Mouse (Mus musculus): ENCODE measurements around the gene Gsta1. TPM values are rescaled to one million over a fixed set of nuclear protein-coding genes. Genes with fewer than 3 reads are reported as not detected.

Gene Gsta1
- polyA plus RNA-seq, 1 experiment from 2014 or later: not detected

DNA sequence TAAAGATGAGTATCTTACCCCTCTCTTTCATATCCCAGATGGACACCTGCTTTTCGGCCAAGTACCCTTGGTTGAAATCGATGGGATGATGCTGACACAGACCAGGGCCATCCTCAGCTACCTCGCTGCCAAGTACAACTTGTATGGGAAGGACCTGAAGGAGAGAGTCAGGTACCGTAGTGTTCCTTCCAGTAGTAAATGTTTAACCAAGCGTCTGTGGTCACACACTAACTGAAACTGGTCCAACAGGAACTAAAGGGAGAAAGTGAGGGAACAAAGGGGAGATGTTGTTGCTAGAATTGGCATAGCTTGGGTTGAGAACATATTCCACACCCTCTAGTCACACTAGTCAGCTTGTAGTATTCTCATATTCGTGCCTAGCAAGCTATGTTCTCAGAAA is 26.3 kb upstream of the Gsta1 start:
- no peak for DNase-seq (ENCODE audit: low spot score)

DNA sequence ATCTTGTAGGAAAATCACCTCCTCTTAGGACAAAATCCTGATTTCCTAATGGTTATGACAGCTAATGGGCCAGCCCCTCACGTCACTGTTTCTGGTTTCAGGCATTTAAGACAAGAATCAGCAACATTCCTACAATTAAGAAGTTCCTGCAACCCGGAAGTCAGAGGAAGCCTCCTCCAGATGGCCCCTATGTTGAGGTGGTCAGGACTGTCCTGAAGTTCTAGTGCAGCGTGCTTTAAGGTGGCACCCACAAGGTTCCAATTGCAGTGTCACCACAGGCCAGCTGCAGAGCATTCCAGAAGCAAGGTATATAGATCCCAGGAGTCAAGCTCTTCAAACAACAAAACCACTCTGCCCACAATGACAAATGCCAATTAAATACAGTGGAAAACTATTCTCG is 21.5 kb upstream of the Gsta1 start:
- H3K4me3 ChIP-seq (replicated peaks; ENCODE audit: low read length): no peak overlapping the region
- no peak overlapping the region for H3K4me2 ChIP-seq (replicated peaks)
- no peaks in the 10 kb centered on the region for H3K27me3 ChIP-seq (ENCODE audit: control insufficient read depth, insufficient read depth, low read length)
- H3K36me3 ChIP-seq (replicated peaks; ENCODE audit: control insufficient read depth, insufficient read depth): no peaks in the 10 kb centered on the region
- ATAC-seq (ENCODE audit: low FRiP score): no peak
- no peak for DNase-seq (ENCODE audit: low spot score)
- 85% methylated on average over 4 of the region's 4 CpGs for WGBS
- no peaks in the 10 kb centered on the region for H3K4me1 ChIP-seq (replicated peaks; ENCODE audit: control insufficient read depth, insufficient read depth, low read length)
- H3K9me3 ChIP-seq (ENCODE audit: control insufficient read depth, low read length): no peaks in the 10 kb centered on the region
- H3K27ac ChIP-seq: no peak overlapping the region
- no peak overlapping the region for H3K9ac ChIP-seq

More for the DNA sequence above, 26.3 kb upstream of the Gsta1 start:
- Histone ChIP-seq H3K4me2 (replicated peaks) (no peak overlapping the region), H3K36me3 (replicated peaks; ENCODE audit: control insufficient read depth, insufficient read depth) (no peaks in the 10 kb centered on the region), H3K9ac (no peak overlapping the region), H3K27me3 (ENCODE audit: control insufficient read depth, insufficient read depth, low read length) (no peaks in the 10 kb centered on the region), H3K27ac (no peak overlapping the region), H3K4me1 (replicated peaks; ENCODE audit: control insufficient read depth, insufficient read depth, low read length) (no peaks in the 10 kb centered on the region), H3K4me3 (replicated peaks; ENCODE audit: low read length) (no peak overlapping the region), H3K9me3 (ENCODE audit: control insufficient read depth, low read length) (no peaks in the 10 kb centered on the region)
- 89% methylated on average over 6 of the region's 6 CpGs for WGBS
- no peak for ATAC-seq (ENCODE audit: low FRiP score)

DNA sequence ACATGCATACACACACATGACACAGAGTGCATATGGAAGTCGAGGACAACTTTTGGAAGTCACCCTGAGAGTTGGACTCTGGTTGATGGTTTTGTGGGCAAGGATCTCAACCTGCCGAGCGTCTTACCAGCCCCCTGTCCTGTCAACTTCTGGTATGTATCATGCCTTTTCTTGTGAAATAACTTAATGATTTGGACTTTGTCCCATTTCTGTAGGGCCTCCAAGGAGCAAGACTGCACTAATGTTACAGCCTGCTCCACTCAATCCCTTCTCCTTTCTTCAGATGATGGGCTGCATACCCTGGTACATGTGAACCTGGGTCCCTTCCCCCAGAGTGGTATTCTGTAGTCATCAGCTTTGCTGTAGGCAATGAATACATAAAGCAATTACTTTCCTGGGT is 20.4 kb upstream of the Gsta1 start:
- no peak for DNase-seq (ENCODE audit: low spot score)
- 91% methylated on average over 3 of the region's 3 CpGs for WGBS
- Histone ChIP-seq H3K9ac (no peak overlapping the region), H3K27ac (no peak overlapping the region), H3K9me3 (ENCODE audit: control insufficient read depth, low read length) (no peaks in the 10 kb centered on the region), H3K36me3 (replicated peaks; ENCODE audit: control insufficient read depth, insufficient read depth) (no peaks in the 10 kb centered on the region), H3K4me1 (replicated peaks; ENCODE audit: control insufficient read depth, insufficient read depth, low read length) (no peaks in the 10 kb centered on the region), H3K4me3 (replicated peaks; ENCODE audit: low read length) (no peak overlapping the region), H3K27me3 (ENCODE audit: control insufficient read depth, insufficient read depth, low read length) (no peaks in the 10 kb centered on the region), H3K4me2 (replicated peaks) (no peak overlapping the region)
- ATAC-seq (ENCODE audit: low FRiP score): no peak

DNA sequence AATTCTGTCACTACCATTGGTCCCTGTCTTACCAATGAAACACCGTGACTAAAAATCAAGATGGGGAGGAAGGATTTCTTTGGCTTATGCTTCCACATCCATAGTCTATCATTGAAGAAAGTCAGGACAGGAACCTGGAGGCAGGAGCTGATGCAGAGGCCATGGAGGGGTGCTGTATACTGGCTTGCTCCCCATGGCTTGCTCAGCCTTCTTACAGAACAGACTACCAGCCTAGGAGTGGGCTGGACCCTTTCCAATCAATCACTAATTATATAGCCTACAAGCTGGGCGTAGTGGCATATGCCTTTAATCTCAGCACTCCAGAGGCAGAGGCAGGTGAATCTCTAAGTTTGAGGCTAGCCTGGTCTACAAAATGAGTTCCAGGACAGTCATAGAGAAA is 19.6 kb upstream of the Gsta1 start:
- Histone ChIP-seq H3K4me3 (replicated peaks; ENCODE audit: low read length) (no peak overlapping the region), H3K4me2 (replicated peaks) (no peak overlapping the region), H3K9me3 (ENCODE audit: control insufficient read depth, low read length) (no peaks in the 10 kb centered on the region)

DNA sequence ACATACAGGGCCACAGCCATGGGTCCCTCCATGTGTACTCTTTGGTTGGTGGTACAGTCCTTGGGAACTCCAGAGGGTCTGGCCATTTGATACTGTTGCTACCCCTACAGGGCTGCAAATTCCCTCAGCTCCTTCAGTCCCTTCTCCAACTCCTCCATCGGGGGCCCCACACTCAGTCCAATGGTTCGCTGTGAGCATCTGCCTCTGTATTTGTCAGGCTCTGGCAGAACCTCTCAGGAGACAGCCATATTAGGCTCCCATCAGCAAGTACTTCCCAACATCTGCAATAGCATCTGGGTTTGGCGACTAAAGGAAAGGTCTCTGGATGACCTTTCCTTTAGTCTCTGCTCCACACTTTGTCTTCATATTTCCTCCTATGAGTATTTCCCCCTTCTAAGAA is 18.9 kb upstream of the Gsta1 start:
- Histone ChIP-seq H3K27ac (no peak overlapping the region), H3K27me3 (ENCODE audit: control insufficient read depth, insufficient read depth, low read length) (no peaks in the 10 kb centered on the region), H3K36me3 (replicated peaks; ENCODE audit: control insufficient read depth, insufficient read depth) (no peaks in the 10 kb centered on the region), H3K9me3 (ENCODE audit: control insufficient read depth, low read length) (no peaks in the 10 kb centered on the region), H3K4me2 (replicated peaks) (no peak overlapping the region), H3K4me3 (replicated peaks; ENCODE audit: low read length) (no peak overlapping the region), H3K9ac (no peak overlapping the region), H3K4me1 (replicated peaks; ENCODE audit: control insufficient read depth, insufficient read depth, low read length) (no peaks in the 10 kb centered on the region)
- 95% methylated on average over 3 of the region's 3 CpGs for whole genome bisulfite sequencing
- DNase-seq (ENCODE audit: low spot score): no peak
- ATAC-seq (ENCODE audit: low FRiP score): no peak

More for the DNA sequence above, 19.6 kb upstream of the Gsta1 start:
- Histone ChIP-seq H3K36me3 (replicated peaks; ENCODE audit: control insufficient read depth, insufficient read depth) (no peaks in the 10 kb centered on the region), H3K9ac (no peak overlapping the region), H3K27me3 (ENCODE audit: control insufficient read depth, insufficient read depth, low read length) (no peaks in the 10 kb centered on the region), H3K27ac (no peak overlapping the region), H3K4me1 (replicated peaks; ENCODE audit: control insufficient read depth, insufficient read depth, low read length) (no peaks in the 10 kb centered on the region)
- DNase-seq (ENCODE audit: low spot score): no peak
- whole genome bisulfite sequencing: 96% methylated on average over 2 of the region's 2 CpGs
- ATAC-seq (ENCODE audit: low FRiP score): no peak

DNA sequence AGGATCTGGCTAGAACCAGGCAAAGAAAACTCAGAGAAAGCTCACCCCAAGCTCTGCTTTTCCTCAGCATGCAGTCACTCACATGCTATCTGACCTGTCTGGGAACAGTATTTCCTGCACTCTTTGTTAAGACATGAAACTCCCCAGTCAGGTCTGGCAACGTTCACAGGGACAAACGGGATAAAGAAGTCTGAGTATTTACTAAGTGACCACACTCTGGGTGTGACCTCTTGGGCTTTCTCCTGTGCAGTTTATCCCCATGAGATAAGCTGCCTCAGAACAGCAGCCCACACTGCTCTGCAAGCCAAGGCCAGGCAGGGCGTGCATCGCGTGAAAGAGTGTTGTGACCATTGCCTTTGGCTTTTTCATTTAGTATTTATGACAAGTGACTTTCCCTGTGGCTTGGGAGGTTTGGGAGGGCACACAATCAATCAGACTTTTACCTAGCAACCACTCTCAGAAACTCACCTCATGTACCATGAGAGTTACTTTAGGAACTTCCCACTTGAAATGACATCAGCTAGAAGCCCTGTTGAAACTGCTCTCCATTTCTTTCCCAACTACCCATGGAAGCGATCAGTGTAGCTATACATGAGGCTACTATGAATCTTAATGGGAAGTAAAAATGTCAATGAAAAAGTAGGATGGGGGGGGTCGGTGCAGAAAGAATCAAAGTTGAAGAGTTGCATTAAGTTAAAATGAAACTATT is 18.0 kb upstream of the Gsta1 start:
- DNase-seq (ENCODE audit: low spot score) (no peak), ATAC-seq (ENCODE audit: low FRiP score) (no peak)
- no peaks in the 10 kb centered on the region for H3K27me3 ChIP-seq (ENCODE audit: control insufficient read depth, insufficient read depth, low read length)
- H3K4me3 ChIP-seq (replicated peaks; ENCODE audit: low read length): no peak overlapping the region
- H3K9me3 ChIP-seq (ENCODE audit: control insufficient read depth, low read length): no peaks in the 10 kb centered on the region
- no peaks in the 10 kb centered on the region for H3K36me3 ChIP-seq (replicated peaks; ENCODE audit: control insufficient read depth, insufficient read depth)
- H3K4me1 ChIP-seq (replicated peaks; ENCODE audit: control insufficient read depth, insufficient read depth, low read length): no peaks in the 10 kb centered on the region
- no peak overlapping the region for H3K4me2 ChIP-seq (replicated peaks)
- H3K9ac ChIP-seq: no peak overlapping the region
- 87% methylated on average over 7 of the region's 7 CpGs for WGBS
- H3K27ac ChIP-seq: no peak overlapping the region

DNA sequence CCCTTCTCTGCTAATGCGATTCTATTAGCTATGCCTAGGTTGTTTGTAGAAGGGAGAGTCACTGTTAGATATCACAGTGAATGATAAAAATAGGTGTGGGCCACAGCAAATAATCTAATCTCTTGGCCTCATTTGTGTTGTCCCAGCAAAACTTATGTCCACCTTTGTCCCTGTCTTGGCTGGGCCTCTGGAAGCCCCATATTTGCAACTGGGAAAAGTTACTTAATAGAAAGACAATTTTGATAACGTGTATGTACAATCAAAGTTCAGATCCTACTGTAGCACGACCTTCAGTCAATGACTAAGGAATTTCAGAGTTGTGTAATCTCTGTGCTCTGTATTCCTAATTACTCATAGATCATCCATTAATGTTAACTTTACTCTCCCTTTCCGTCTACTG is 13.4 kb upstream of the Gsta1 start:
- DNase-seq (ENCODE audit: low spot score) (no peak), ATAC-seq (ENCODE audit: low FRiP score) (no peak)
- Histone ChIP-seq H3K4me1 (replicated peaks; ENCODE audit: control insufficient read depth, insufficient read depth, low read length) (no peaks in the 10 kb centered on the region), H3K4me3 (replicated peaks; ENCODE audit: low read length) (no peak overlapping the region), H3K9ac (no peak overlapping the region), H3K27me3 (ENCODE audit: control insufficient read depth, insufficient read depth, low read length) (no peaks in the 10 kb centered on the region), H3K27ac (no peak overlapping the region), H3K9me3 (ENCODE audit: control insufficient read depth, low read length) (no peaks in the 10 kb centered on the region), H3K36me3 (replicated peaks; ENCODE audit: control insufficient read depth, insufficient read depth) (no peaks in the 10 kb centered on the region), H3K4me2 (replicated peaks) (no peak overlapping the region)
- 88% methylated on average over 4 of the region's 4 CpGs for WGBS

DNA sequence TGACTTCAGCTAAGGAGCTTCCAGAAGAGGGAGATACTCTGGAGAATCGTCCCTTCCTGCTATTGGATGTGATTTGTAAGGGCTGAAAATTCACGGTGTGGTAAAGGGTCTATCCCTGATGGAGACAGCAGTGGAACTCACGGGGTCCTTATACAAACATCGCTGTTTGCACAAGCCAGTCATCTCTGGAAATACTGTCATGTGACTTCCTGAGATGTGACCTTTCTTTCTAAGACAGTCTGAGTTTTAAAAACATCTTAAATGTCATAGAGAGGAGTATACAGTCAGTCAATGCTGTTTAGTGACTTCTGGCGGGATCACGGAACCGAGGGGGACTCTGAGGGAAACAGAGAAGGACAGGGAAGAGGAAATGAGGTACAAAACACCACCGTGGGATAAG is 7.8 kb upstream of the Gsta1 start:
- WGBS: 77% methylated on average over 8 of the region's 8 CpGs
- H3K4me2 ChIP-seq (replicated peaks): no peak overlapping the region
- H3K9ac ChIP-seq: no peak overlapping the region
- no peaks in the 10 kb centered on the region for H3K27me3 ChIP-seq (ENCODE audit: control insufficient read depth, insufficient read depth, low read length)
- H3K4me3 ChIP-seq (replicated peaks; ENCODE audit: low read length): no peak overlapping the region
- H3K4me1 ChIP-seq (replicated peaks; ENCODE audit: control insufficient read depth, insufficient read depth, low read length): no peaks in the 10 kb centered on the region
- H3K36me3 ChIP-seq (replicated peaks; ENCODE audit: control insufficient read depth, insufficient read depth): no peaks in the 10 kb centered on the region
- no peak overlapping the region for H3K27ac ChIP-seq
- DNase-seq (ENCODE audit: low spot score): no peak
- H3K9me3 ChIP-seq (ENCODE audit: control insufficient read depth, low read length): no peaks in the 10 kb centered on the region
- ATAC-seq (ENCODE audit: low FRiP score): no peak

DNA sequence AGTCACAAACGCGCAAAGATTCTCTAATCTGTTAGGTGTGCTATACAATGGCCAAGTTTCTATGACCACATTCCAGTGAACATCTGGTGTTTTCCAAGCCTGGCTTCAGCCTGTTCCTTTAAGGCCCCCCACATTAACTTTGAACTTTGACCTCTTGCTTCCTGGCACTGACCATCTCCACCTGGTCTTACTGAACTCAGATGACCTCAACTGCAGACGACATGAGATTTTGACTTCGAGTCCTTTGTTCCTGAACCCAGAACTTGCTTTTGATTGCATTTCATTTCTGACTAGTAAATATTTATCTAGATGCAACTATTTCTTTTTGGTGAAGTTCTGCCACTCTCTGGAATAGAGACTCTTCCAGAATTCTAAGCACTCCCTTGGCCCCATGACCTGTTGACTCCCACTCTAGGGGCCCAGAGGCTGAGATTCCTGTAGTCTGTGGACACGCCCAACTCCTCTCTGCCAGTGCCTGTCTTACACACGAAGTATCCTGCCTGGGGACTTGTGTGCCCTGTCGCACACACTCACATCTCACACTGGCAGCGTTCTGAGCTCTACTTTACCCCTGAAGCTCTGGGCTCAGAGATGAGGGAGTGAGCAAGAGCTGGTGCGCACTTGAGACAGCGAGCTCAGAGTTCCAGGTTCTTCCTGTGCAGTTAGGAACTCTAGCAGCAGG is 7.1 kb upstream of the Gsta1 start:
- DNase-seq (ENCODE audit: low spot score) (no peak), ATAC-seq (ENCODE audit: low FRiP score) (no peak)
- Histone ChIP-seq H3K9me3 (ENCODE audit: control insufficient read depth, low read length) (no peaks in the 10 kb centered on the region), H3K4me2 (replicated peaks) (no peak overlapping the region), H3K9ac (no peak overlapping the region), H3K27me3 (ENCODE audit: control insufficient read depth, insufficient read depth, low read length) (no peaks in the 10 kb centered on the region), H3K36me3 (replicated peaks; ENCODE audit: control insufficient read depth, insufficient read depth) (no peaks in the 10 kb centered on the region), H3K4me1 (replicated peaks; ENCODE audit: control insufficient read depth, insufficient read depth, low read length) (no peaks in the 10 kb centered on the region), H3K4me3 (replicated peaks; ENCODE audit: low read length) (no peak overlapping the region), H3K27ac (no peak overlapping the region)
- 83% methylated on average over 10 of the region's 10 CpGs for WGBS

Measured in hindbrain, embryonic 14.5 days (tissue).